Mouse (Mus musculus) cerebellum, adult 2 months (tissue): ENCODE measurements around the gene Lrrc56.

ENCODE experiments used
- CTCF ChIP-seq: fragments of 200-500 bp; IDR thresholded peaks from 2 replicates; pipeline ENCODE4 v1.5.1; 2011; ENCODE audit warnings: low read depth, mild to moderate bottlenecking, control low read depth, low read length, moderate library complexity, borderline replicate concordance; ENCODE audit not compliant: insufficient read depth
- POLR2A ChIP-seq: fragments of 200-500 bp; IDR thresholded peaks from 2 replicates; pipeline ENCODE4 v1.6.1; 2011; ENCODE audit warnings: low read length, control low read depth, borderline replicate concordance; ENCODE audit not compliant: insufficient read depth

GRCm38 (mm10) chr7:141164850-141165249 is 29.1 kb upstream of the Lrrc56 start:
- TF ChIP-seq POLR2A, result no peak
- TF ChIP-seq CTCF, result no peak
